Mouse (Mus musculus): ENCODE measurements around the gene Slc7a11. TPM values are rescaled to one million over a fixed set of nuclear protein-coding genes. Genes with fewer than 3 reads are reported as not detected.
A peak's percentile ranks its signal among the peaks of the same experiment; 100 is the strongest.

Slc7a11 gene
- total RNA-seq, 4 experiments from 2014 or later = 0.11 TPM; not detected in 3

DNA sequence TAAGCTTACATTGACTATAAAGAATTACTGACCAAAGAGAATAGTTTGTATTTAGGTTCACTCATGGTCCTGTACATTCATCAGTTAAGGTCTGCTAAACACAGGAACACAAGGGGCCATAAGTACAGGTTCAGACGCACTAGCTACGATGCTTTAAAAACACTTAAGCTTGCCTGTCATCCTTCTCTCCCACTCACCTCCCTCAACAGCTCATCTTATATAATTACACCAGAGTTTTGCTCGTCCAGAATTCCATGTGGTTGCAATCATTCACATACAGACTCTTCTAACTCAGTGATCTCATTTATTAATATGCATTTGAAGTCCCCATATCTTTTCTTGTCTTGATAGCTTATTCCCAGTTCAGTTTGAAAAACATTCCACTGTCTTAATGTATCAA is 458.6 kb downstream of the Slc7a11 start:
- DNase-seq (ENCODE audit: low spot score) = no peak

DNA sequence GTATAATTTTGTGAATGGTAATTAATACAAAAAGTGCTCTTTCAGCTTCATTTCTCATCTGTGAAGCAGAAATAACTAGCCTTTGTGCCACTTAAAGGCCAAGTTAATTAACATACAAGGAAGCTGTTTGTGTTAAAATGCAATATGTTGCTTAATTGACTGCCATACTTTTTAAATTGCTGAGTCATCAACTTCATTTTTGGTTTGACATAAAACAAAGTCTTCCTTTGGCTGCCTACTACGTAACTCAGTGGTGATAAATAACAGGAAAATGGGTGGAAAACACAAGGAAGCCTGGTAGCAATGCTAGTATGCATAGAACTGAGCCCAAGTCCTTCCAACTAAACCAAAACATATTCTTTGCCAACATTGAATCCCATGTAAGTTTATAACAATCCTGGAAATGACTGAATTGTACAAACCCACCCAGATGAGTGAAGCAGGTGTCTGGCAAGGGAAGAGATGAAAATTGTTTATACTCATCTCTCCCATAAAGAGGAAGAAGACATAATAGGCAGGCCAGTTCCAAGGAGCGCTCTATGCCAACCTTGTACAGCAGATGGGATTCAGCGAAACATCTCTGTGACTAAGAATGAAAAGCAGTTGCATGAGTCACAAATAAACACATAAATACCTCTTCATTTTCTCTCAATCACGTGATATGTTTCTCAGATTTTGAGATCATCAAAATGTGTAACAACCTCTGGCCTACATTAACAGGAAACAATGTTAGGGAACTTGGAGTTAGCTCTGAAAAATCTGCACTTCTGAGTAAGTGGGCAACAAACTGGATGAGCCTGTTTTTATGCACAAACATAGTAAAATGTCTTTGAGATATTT is 459.8 kb downstream of the Slc7a11 start:
- DNase-seq (ENCODE audit: low spot score) = no peak

DNA sequence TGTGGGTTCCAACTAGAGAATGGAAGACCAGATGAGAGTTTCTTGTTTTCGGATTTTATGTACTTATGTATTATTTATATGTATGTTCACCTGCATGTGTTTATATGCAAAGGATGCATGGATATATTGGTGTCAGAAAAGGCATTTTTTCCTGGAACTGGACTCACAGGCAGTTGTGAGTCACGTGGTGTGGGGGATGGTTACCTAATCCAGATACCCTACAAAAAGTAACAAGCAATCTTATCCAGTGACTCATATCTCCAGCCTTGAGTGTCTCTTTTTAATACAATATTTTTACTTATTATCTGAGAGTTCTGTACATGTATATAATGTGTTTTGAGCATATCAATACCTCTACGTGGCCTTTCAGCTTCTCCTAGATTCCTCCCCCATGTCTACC is 469.4 kb downstream of the Slc7a11 start:
- DNase-seq (ENCODE audit: low spot score) = no peak

DNA sequence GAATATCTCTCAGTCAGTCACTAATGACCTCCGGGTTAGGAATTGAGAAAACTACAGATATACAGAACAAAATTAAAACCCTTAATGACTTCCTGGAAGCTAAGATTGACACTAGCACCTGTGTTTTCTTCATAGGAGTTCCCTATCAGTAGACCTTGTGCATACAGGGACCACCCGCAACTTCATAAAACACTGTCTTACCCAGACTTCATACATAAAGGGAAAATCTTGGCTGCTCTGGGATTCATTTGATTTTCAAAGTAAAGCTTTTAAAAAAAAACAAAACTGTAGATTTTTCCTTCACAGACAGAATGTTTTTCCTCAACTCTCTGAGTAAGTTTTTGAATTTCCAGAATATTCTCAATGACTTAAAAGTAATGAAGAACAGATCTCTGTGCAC is 477.8 kb downstream of the Slc7a11 start:
- no peak for DNase-seq (ENCODE audit: low spot score)

DNA sequence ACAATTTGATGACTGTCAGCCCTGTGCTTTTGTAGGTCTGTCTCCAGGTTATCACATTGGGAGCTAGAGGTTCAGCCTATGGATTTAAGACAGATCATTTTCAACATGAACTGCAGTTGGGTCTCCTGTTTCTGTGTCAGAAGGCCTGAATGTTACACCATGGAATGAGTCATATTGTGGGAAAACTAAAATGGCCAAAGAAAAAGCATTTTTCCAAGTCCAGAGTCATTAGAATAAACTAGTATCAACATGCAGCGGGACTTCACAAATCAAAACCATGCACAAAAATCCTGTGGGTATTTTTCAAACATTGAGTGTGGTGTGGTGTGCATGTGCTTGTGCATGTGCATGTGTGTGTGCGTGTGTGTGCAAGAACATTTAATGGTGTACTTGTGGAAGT is 482.8 kb downstream of the Slc7a11 start:
- DNase-seq (ENCODE audit: low spot score) = no peak

DNA sequence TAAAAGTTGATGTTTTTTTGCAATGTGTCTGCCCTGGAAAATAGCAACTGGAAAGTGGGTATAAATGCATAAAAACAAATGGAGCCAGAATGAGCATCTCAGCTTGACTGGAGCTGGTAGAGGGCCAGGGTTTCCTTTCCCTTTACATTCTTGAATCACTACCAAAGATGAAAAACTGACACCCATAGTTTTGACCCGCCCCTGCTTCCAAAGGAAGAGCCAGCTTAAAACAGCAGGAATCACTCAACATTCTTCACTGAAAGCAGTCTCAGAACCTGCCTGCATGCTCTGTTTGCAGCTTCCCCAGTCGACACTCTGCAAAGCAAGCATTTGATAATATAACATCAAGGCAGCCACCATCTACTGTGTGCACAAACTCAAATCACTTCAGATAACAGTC is 496.6 kb downstream of the Slc7a11 start:
- DNase-seq (ENCODE audit: low spot score) = peak; percentile 30

DNA sequence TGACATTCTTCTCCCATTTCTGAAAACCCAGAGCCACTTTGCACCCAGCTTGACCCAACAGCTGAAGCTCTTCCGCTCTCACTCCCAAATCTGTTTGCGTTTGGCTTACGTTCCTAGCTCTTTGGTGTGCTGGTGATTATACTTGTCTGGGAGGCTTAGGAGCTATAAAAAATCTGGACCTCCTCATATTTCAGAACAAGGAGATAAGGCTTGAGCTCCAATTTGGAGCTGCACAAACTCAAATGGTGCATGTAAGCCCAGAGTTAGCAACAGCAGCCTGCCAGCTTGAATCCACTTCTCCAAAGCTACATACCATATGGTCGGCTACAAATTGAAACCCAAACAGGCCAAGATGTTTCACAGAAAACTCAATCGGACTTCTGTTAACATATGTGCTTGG is 498.6 kb downstream of the Slc7a11 start:
- DNase-seq (ENCODE audit: low spot score) = peak; percentile 54

DNA sequence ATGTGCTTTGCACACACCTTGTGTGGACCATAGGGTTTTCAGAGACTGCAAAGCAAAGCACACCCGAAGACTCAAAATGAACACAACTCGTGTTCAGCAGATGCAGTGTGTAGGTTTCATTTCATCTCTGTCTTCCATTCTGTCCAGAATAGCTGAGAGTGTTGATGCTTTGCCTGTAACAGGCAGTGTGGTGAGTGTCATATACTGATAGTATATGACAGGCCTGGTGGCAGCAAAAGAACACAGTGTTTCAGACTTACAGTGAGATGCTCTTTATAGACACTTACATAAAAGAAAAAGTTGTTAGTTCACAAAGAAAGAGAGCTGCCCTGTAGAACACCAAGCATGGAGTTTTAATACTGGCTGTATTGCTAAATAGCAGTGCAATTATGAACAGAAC is 505.8 kb downstream of the Slc7a11 start:
- DNase-seq (ENCODE audit: low spot score) = no peak

DNA sequence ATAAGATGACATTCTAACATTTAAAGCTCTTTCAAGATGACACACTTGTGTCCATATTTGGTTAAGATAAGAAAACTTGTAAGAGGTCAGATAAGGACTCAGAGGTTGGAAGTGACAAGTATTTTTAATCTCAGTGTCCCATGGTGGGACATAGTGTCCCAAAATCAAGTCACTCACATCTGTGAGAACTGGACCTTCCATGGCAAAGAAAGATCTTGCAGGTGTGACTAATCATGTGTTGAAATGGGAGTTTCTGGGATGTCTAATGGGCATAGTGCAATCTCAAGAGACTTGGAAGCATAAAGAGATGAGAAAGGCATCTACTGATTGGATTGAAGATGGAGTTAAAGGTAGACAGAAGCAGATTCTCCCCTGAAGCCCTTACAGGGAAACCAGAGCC is 513.9 kb downstream of the Slc7a11 start:
- peak; percentile 28 for DNase-seq (ENCODE audit: low spot score)

DNA sequence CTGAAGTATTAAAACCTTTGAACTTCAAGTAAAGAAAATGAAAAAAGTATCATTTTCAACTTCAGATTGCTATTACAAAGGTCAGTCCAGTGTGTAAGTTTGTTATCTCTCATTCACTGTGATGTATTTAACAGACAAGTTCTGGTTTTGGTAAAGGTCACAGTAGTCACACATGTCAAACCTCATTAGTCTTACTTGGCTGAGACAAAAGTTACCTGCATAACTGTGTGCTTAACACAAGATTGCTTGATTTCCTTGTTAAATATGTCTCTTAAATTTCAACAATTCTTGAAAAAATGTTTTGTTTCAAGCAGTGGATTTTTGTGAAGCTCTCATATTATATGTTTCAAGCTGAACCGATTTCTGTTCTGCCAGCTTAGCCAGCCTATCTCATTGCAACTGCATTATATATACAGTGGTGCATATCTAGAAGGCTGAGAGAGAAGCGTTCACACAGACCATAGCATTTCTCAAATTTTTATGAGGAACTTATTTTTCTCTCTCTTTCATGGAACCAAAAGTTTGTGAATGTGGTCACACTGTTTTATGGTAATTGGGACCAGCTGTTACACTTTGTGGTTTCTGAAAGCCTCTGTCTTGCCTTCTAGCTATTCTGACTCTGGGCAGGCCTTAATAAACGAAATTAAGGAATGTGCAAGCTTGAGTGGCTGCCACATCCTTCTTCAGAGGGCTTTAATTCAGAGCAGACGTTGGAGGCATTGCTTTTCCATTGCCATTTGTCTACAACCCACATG is 514.7 kb downstream of the Slc7a11 start:
- peak; percentile 36 for DNase-seq (ENCODE audit: low spot score)

DNA sequence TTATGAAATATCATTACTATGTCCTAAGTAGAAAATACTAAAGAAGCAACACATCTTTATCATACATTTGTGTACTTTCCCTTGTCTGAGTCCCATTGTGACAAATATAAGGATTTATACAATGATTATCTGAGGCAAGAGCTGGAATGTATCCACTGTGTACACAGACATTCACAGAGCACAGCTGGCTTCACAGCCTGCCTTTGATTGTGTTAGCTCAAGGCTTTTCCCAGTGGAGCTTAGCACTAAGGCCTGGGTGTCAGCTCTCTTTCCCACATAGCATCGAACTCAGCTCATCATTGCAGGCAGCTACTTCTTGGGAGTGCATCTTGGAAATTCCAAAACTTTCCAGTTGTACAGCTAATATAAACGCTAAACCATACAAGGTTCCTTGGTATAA is 529.5 kb downstream of the Slc7a11 start:
- no peak for DNase-seq (ENCODE audit: low spot score)

DNA sequence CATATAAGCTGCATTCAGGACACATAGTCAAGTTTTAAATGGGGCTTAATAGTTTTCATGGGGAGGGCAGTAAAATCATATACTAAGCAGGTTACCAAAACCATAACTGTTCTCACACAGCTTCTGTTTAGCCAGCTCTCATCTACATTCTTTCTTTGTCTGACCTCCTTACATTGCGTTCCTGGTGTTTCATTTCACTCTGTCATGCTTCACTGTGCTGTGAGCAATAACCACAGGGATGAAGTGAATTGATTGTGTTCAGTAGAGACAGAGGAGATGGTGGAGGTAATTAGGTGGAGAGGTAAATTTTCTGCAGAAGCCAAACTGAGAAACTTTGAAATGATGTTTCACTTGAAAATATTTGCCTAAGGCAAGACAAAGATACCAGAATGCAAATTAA is 532.5 kb downstream of the Slc7a11 start:
- DNase-seq (ENCODE audit: low spot score) = no peak

DNA sequence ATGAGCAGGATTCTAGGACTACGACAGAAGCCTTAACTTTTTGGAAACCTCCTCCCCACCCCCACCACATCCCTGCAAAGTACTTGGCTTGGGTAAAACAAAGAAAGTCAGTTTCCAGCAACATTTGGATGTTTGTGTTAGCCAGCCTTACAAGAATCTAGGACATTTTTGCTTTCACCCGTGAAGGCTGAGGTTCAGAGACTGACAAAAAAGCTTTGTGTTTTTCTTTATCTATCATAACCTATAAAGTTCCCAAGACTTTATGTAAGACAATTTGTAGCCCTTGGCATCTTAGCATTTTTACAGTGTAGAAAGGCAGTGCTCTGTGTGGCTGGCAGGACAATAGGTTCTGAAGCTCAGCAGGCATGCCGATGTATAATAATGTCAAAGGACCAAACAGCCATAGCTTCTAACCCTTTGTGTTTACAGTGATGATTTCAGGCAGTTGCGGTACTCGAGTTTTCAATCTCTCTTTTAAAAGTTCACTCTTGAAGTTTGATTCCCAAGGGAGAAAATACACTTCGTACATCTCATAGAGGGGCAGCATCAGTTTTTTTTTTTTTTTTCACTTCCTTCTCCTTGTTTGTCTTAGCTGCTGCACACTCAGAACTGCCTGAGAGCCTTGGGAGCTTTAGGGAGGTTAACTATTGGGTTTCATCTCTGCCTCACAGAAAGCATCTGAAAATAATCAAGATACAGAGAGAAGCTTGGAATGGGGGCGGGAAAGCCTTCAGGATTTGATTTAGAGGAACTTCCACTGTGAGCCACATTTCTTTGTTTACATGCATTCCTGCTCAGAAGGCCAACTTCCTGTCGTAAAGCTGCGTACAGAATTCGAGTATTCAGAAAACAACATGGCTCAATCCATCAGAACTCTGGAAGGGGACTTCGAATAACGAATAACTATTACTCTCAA is 534.7 kb downstream of the Slc7a11 start:
- peak; percentile 5 for DNase-seq (ENCODE audit: low spot score)

DNA sequence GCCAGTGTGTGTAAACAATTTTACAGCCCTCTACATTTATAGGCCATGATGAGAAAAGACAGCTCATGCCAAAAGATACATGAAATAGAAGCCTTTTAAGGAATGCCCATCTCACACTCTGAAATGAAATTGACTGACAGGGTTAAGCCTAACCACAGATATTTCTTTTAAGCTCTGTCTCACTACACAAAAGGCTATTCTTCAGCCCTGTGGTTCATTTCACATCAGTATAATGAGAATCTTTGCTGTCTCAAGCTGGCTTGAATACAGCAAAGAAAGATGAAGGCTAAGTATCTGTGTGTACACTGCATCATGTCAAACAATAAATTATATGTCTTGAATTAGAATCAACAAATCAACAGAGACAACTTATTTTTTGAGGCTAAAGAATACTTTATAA is 549.5 kb downstream of the Slc7a11 start:
- no peak for DNase-seq (ENCODE audit: low spot score)

DNA sequence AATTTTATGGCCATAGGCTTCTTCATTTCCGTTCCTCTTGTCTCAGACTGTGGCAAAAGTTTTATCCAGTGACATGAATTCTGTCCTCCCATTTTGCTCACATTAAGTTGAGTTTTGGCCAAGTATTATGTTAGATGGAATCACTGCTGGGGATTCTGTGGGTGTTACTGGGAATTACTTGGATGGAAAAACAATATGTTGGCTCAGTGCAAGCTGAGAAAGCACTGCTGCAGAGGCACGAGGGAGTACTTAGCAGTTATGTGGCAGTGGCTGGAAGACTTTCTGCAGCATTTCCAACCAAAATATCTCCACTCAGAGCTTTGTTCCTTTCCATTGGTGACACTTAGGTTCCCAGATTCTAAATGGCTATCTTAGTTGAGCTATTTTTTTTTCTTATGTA is 556.1 kb downstream of the Slc7a11 start:
- DNase-seq (ENCODE audit: low spot score) = no peak

DNA sequence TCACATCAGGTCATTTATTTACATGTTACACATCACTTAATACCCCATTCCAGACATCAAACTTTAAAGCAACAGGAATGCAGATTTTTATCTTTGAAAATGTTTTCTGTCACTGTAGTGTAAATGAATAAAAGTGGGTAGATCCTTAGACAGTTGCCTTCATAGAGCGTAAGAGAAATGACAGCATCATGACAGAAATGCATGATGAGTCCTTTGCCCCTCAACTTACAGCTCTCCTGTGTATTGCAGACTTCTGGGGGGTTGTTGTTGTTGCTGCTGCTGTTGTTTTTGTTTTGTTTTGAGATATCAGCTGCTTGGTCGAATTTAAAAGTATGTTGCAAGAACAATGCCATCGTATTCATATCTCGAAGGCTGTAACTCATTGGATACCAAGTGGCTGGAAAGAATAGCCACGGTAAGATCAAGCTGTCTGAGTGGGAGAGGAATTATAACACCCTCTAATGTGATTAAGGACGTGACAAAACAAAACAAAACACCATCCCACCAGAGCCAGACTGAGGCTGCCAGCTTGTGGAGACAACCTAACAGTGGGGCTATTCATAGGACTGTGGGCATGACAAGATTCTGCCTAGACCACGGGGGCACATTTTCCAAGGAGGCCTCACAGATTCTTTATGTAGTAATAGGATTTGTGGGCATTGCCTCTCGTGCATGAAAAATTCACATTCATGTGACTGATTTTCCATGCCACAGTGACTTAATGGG is 557.0 kb downstream of the Slc7a11 start:
- DNase-seq (ENCODE audit: low spot score) = no peak

DNA sequence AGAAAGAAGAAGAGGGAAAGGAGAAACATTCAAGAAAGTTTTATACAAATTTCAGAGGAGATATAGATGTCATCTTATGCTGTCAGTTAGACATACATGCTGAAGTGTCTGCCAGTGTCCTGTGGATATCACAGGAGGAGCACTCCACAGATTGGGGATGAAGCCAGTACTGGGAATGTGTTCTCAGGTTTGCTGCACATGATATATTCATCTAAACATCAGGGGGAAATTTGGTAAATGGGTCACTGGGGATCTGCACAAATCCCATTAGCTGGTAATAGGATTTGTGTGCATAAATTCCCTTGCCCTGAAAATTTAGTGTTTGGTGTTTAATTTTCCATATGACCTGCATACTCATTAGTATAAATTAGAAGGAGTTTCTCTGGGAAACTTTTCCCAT is 562.9 kb downstream of the Slc7a11 start:
- DNase-seq (ENCODE audit: low spot score) = no peak

DNA sequence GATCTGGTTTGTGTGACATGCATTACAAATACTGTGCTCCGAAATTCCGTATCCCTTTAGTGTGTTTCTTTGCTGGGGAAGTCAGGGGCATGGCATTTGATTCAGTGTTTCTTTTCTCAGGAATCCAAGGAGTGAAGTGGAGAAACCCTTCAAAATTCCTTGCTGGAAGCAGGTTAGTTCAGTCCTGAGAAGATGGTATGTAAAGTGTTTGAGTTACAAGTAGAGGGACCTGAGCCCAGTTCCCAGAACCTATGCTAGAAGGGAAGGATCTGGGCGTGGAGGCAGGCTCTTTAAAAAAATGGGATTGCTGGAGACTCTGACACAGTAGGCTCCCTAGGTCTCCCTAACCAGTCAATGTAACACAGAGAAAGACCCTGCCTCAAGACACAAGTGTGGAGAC is 572.6 kb downstream of the Slc7a11 start:
- DNase-seq (ENCODE audit: low spot score) = no peak

DNA sequence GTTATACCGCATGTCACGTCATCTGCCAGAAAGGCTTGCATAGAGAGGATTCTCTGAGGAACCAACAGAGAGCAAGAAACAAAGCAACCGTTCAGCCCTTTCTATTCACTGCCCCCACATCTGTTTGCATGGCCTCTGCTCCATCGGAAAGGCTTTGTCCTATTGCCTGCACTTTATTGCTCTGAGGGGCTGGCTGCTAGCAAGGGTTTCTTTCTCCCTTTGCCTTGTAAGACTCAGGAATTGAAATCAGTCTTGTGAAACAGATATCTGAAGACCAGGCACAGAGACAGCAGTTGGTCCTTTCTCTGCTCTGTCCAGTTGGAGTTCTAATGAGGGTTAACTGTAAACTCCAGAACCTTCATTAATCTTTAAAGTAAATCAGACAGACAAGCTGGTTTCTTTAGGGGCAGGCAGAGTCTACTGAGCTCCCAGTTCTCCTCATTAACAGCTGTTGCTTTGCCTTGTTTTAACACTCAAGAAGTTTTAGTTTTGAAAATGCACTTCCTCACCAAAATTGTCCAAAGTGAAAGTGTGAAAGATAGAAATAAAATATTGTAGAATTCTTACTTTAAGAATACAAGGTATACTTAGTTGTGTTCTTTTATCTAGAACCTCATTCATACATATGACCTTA is 575.3 kb downstream of the Slc7a11 start:
- no peak for DNase-seq (ENCODE audit: low spot score)

DNA sequence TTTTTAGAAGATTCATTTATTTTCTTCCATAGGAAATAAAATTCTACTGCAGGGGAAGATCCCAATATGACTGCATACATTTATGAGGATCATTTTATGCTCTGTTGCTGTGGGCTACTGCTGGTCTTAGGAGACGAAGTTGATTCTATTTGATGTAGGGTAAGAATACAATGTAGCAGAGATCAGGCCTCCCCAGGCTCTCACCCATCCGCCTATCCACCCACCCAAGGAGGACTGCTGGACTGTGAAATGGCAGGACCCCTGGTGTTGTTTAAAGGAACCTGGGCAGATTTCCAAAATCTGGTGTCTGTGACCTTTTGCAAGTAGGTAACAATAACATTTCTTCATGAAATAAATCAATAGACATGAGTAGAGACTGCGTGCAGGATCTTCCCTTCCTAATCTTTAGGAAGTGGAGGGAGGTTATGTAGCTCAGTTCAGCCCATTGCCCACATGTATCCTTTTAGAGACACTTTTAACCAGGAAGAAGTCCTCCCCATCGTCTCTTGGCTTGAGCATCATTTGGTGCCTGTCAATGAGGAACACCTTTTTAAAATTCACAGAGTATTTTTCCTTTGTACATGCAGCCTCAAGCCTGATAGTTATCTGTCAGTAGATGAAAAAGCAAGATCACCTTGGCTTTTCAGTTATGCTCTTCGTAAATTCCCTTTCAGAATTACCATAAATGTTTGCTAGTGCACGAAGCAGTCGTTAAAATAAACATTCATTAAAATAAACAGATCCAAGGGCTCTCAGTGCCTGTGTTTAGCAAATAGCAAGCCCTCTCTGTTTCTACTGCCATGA is 576.1 kb downstream of the Slc7a11 start:
- DNase-seq (ENCODE audit: low spot score) = no peak
